Mouse (Mus musculus): ENCODE data around the gene Kcng4.

Kcng4 gene

DNA sequence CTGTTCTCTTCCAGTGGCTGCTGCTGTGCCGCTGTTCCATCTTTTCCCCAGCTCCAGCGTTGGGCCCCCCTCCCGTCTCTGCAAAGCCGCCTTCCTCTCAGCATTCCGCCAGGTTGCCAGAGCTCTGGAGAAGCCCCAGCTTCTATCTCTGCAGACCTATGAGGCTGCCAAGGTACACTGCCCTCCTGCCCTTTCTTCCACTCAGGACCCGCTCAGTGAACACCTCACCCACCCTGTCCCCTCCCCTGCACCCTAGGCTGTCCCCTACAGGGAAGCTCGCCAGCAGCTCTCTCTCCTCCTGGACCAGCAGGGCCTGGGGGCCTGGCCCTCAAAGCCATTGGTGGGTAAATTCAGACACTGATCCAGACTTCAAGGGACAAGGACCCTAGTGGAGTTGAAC, 19.1 kb downstream of the Kcng4 start:
- no peak for DNase-seq (ENCODE audit: low read depth, low spot score)

GRCm38 (mm10) chr8:119615096-119615495, 20.4 kb downstream of the Kcng4 start:
- no peak for DNase-seq (ENCODE audit: low read depth, low spot score)

GRCm38 (mm10) chr8:119612471-119612870, 23.0 kb downstream of the Kcng4 start, which contains the start of gene Adad2:
Gene Adad2, plus strand, starts transcription at chr8:119612747.
- no peak for DNase-seq (ENCODE audit: low read depth, low spot score)

- peak; percentile 63 for DNase-seq (ENCODE audit: low read depth, low spot score)
Observed at GRCm38 (mm10) chr8:119606224-119606623, 29.3 kb downstream of the Kcng4 start.

- peak; percentile 96 for DNase-seq (ENCODE audit: low read depth, low spot score)
Observed at GRCm38 (mm10) chr8:119604996-119605395, 30.5 kb downstream of the Kcng4 start, which contains the start of gene Taf1c. Gene Taf1c, minus strand, starts transcription at chr8:119605222.

DNA sequence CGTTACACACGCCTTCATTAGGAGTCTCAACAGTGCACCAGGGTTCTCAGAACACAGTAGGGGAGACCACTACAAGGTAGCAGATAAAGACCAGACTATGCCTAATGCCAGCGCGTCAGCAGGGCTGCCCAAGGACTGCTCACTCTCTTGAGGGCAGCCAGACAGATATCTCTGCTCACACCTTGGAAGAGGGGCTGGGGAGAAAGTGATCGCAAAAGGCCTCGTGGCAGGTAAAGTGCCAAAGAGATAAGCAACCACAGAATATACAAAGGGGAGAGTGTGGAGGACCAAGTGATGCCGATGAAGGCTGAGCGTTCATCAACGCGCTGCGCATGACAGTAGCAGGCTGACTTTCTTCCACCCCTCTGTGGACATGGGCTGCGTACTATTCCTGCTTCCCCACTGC, 31.1 kb downstream of the Kcng4 start:
- peak; percentile 16 for DNase-seq (ENCODE audit: low read depth, low spot score)

DNA sequence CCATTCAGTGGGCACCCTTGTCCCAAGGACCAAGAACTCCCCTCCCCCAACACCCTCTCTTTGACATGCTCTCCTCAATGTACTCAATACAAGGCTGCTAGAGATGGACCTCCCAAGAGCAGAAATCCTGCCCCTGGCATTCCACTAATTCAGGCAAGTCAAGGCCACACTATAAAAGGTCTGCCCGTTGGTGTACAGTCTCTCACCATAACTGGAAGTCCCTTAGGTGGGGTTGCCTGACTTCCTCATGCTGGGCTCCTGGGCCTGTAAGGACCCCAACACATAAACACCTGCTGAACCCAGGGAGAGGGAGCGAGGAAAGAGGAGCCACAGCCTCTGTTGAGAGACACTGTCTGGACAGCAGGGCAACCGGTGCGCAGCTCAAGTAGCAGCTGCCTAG, 31.7 kb downstream of the Kcng4 start:
- no peak for DNase-seq (ENCODE audit: low read depth, low spot score)

GRCm38 (mm10) chr8:119591456-119591855, 44.0 kb downstream of the Kcng4 start:
- DNase-seq (ENCODE audit: low read depth, low spot score) = no peak

GRCm38 (mm10) chr8:119590348-119590747, 45.1 kb downstream of the Kcng4 start:
- DNase-seq (ENCODE audit: low read depth, low spot score) = no peak

DNA sequence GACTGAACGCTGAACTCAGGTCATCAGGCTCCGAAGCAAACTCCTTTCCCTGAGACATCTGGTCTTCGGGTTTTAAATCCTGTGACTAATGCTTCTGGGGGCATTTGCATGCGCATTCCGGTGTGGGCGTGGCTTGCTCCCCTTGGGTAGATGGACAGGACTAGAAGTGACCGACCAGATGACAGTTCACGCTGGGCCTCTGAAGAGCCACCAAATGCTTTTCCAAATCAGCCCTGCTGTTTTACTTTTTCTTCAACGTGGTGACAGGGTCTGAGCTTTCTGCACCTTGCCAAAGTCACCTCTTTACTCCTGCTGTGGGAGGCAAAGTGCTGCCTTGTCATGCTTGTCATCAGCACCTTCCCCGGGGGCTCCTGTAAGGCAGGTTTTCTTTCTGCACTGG, 46.6 kb downstream of the Kcng4 start:
- no peak for DNase-seq (ENCODE audit: low read depth, low spot score)

DNA sequence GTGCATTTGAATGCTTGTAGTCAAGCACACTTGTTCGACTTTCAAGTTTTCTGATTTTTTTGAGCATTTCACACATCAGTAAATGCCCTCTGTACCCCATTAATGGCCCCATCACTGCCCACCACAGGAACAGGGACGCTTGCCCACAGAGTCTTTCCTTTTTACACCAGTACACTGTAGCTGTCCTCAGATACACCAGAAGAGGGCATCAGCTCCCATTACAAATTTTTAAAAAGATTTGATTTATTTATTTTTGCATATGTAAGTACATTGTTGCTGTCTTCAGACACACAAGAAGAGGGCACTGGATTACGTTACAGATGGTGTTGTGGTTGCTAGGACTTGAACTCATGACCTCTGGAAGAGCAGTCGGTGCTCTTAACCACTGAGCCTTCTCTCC, 47.2 kb downstream of the Kcng4 start:
- DNase-seq (ENCODE audit: low read depth, low spot score) = no peak

- peak; percentile 84 for DNase-seq (ENCODE audit: low read depth, low spot score)
Observed at GRCm38 (mm10) chr8:119585901-119586300, 49.6 kb downstream of the Kcng4 start.

DNA sequence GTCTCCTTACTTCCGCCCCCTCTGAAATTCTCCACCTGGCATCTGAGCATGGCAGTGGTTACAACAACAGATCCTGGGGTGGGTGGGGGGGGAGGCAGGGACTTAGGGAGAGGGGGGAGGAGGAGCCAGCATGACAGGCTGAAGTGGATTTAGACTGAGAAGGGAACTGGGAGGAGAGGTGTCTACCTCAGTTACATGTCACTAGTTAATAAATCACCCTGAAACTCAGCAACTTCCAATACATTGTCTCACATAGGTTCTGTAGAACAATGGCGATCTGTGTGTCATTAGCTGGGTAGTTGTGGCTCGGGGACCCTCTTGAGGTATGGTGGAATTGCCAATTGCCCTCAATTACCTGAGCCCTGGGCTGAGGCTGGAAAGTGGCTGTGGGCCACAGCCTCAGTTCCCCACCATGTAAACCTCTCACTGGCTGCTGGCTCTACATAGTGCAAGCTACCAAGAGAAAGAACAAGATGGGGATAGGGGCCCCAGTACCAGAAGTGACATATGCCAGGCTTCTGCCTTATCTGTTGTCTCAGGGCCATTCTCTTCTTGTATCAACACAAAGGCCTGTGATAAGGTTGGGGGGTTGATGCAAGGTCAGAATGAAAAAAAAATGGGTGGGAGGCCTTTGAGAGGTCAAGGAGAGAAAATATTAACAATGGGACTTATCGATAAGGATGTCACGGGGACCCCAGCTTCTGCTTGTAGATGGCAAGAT, 54.9 kb downstream of the Kcng4 start:
- no peak for DNase-seq (ENCODE audit: low read depth, low spot score)

DNA sequence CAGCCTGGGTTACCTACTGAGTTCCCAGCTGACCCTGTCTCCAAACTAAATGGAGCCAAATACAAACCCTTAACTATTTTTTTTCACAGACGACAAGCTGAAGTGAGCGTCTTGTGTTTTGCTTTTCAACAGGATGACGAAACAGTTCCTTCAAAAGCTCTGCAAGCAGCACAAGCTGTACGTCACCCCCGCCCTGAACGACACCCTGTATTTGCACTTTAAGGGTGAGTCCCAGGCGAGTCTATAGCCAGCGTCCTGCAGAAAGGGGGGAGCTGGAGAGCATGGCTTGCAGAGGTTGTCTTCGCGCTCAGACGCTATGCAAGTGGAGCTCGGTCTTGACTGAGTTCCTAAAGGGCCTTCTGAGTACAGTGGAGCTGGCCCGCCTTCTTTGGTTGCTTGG, 56.4 kb downstream of the Kcng4 start:
- DNase-seq (ENCODE audit: low read depth, low spot score) = no peak

GRCm38 (mm10) chr8:119575366-119575726, 60.1 kb downstream of the Kcng4 start:
- no peak for DNase-seq (ENCODE audit: low read depth, low spot score)

GRCm38 (mm10) chr8:119574437-119575365, 60.8 kb downstream of the Kcng4 start, which contains the start of the genes Hsdl1 and Dnaaf1:
Gene Hsdl1, minus strand, starts transcription at chr8:119575183.
Gene Dnaaf1, plus strand, starts transcription at chr8:119575235.
- peak; percentile 97 for DNase-seq (ENCODE audit: low read depth, low spot score)

Data from CD4-positive, CD25-positive, alpha-beta regulatory T cell, adult 2 months (primary cell).